Mouse (Mus musculus) monocyte, adult 5-6 weeks (primary cell): ENCODE measurements around the gene Inpp5f. TPM values are rescaled to one million over a fixed set of nuclear protein-coding genes. Genes with fewer than 3 reads are reported as not detected.

ENCODE experiments used
- ATAC-seq: fragments of 153-309, 156-312 bp; replicated peaks from 2 replicates; pipeline ENCODE4 v1.8.0; 2017; ENCODE audit warnings: mild to moderate bottlenecking; ENCODE audit not compliant: low TSS enrichment, insufficient number of reproducible peaks, severe bottlenecking, poor library complexity, low FRiP score
- total RNA-seq: library from RNA; stranded (forward); fragments of 200-1000, 200-491, 200-594 nt; gene quantifications from 3 replicates; pipeline ENCODE4 v1.2.3, GENCODE M21; 2017

Inpp5f gene
- total RNA-seq, 1 experiment from 2014 or later: 105 TPM

DNA sequence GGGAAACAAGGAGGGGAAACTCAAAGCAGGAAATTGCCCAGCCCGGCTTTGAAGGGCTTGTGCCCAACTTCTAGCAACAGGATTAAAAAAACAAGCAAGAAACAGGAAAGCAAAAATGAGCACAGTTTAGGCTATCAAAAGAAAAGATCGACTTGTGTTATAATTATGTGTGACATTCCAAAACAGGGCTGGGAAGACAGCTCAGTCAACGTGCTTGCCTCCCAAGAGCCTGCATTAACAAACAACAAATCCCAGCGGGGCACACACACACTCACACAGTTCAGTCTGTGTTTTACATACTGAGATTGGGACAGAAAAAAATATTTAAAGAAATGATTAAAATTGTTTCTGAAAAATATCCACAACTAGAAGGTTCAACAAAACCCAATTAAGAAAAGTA lies 106.9 kb downstream of the Inpp5f start:
- ATAC-seq: no peak

- ATAC-seq: peak; percentile 70
These were observed 113.6 kb downstream of the Inpp5f start for GRCm38 (mm10) chr7:128724761-128725160.

- ATAC-seq: no peak
These were observed 114.1 kb downstream of the Inpp5f start for GRCm38 (mm10) chr7:128725189-128725588.

- no peak for ATAC-seq
These were observed 115.9 kb downstream of the Inpp5f start for GRCm38 (mm10) chr7:128726999-128727398.

- no peak for ATAC-seq
These were observed 116.6 kb downstream of the Inpp5f start for GRCm38 (mm10) chr7:128727701-128728100.

DNA sequence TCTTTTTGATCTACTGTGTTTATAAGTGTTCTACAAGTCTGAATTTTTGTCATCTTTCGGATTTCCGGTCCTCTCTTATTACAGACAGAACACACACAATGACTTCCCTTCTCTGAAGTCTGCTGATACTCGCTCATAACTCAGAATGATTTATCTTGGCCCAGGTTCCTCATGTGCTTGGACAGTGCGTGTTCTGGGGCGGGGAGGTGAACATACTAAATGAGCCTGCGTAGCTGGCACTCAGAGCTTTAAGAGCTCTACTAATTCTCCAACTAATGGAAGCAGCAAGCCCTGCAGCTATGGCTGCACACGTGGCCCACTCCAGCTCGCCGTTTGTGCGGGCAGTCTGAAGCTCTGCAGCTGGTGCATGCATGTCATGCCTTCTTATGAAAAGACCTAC lies 117.6 kb downstream of the Inpp5f start:
- 0 out of 2 replicates have a peak, but pooled peaks have one; percentile 38 for ATAC-seq

GRCm38 (mm10) chr7:128731585-128731984 lies 120.5 kb downstream of the Inpp5f start:
- ATAC-seq: no peak

- ATAC-seq: no peak
These were observed 126.9 kb downstream of the Inpp5f start for GRCm38 (mm10) chr7:128738041-128738440.

- ATAC-seq: no peak
These were observed 128.0 kb downstream of the Inpp5f start for GRCm38 (mm10) chr7:128739116-128739461.

GRCm38 (mm10) chr7:128739462-128740277 lies 128.5 kb downstream of the Inpp5f start:
- peak; percentile 61 for ATAC-seq

DNA sequence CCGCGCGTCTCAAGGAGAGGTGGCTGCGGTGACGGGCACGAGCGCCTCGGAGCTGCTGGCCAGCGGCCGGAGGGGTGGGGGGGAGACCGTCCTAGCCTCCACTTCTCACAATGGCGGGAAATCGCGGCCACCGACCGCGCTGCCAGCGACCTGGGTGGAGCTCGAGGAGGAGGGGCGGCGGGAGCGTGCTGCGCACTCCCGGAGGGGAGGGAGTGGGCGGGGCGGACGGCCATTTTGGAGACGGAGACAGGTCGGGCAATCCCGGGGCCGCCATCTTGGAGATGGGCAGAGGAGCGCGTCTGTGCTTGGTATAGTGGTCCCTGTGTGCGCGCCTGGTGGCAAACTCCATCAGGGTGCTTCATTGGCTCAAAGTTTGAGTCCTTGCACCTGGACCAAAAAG lies 129.2 kb downstream of the Inpp5f start, which contains the start of gene Mcmbp:
TSS of gene Mcmbp (minus strand) at position 162 of the 400 bp plus-strand sequence.
- peak; percentile 59 for ATAC-seq

GRCm38 (mm10) chr7:128743898-128744297 lies 132.8 kb downstream of the Inpp5f start:
- no peak for ATAC-seq

- ATAC-seq: peak; percentile 85
These were observed 133.8 kb downstream of the Inpp5f start, which contains the start of gene Sec23ip for GRCm38 (mm10) chr7:128744684-128745485. Sec23ip (plus strand) TSS chr7:128744943.

Other genes with a start within 250 kb of the Inpp5f start
- 46.9 to 71.7 TPM (median 48.9 TPM) in 3 replicates for gene Rgs10, start 192.6 kb upstream of the Inpp5f start, total RNA-seq
- 63.4 to 120 TPM (median 63.6 TPM) in 3 replicates for gene Tial1, start 149.6 kb upstream of the Inpp5f start, total RNA-seq
- 17.2 to 24.9 TPM (median 19.5 TPM) in 3 replicates for gene Bag3, start 87.7 kb upstream of the Inpp5f start, total RNA-seq
- 50.6 to 82.0 TPM (median 62.4 TPM) in 3 replicates for gene Mcmbp, start 129.2 kb downstream of the Inpp5f start, total RNA-seq
- gene Sec23ip, start 133.6 kb downstream of the Inpp5f start, total RNA-seq: 31.0 to 45.0 TPM (median 35.7 TPM) in 3 replicates